Mouse (Mus musculus): ENCODE measurements around the gene Mlf2. TPM values are rescaled to one million over a fixed set of nuclear protein-coding genes. Genes with fewer than 3 reads are reported as not detected.

Mlf2 gene
- polyA plus RNA-seq, 1 experiment from 2014 or later = 401 TPM

GRCm38 (mm10) chr6:124937493-124937892 lies 6.3 kb downstream of the Mlf2 start:
- Histone ChIP-seq H3K9me3 (ENCODE audit: low read depth, low read length) (no peaks in the 10 kb centered on the region), H3K9ac (no peak overlapping the region), H3K27me3 (ENCODE audit: insufficient read depth, low read length) (no peaks in the 10 kb centered on the region), H3K4me1 (ENCODE audit: insufficient read depth) (peaks cover 5% of the 10 kb centered on the region), H3K27ac (ENCODE audit: low read depth) (no peak overlapping the region), H3K4me2 (no peak overlapping the region), H3K4me3 (ENCODE audit: low read depth, low read length) (no peak overlapping the region), H3K36me3 (ENCODE audit: insufficient read depth) (peaks cover 69% of the 10 kb centered on the region)
- no peak for TF ChIP-seq CTCF (IDR thresholded peaks at IDR 0.05; ENCODE audit: low read depth)
- 65% methylated on average over 2 of the region's 2 CpGs for WGBS
- no peak for DNase-seq
- ATAC-seq (ENCODE audit: insufficient read depth) = no peak

- no peaks in the 10 kb centered on the region for H3K27me3 ChIP-seq (ENCODE audit: insufficient read depth, low read length)
- no peak overlapping the region for H3K9ac ChIP-seq
- H3K36me3 ChIP-seq (ENCODE audit: insufficient read depth) = peaks cover 60% of the 10 kb centered on the region
- no peaks in the 10 kb centered on the region for H3K4me1 ChIP-seq (ENCODE audit: insufficient read depth)
- ATAC-seq (ENCODE audit: insufficient read depth) = no peak; the same call in 1 of the 2 replicates
- no peak overlapping the region for H3K27ac ChIP-seq (ENCODE audit: low read depth)
- DNase-seq = no peak
- no peaks in the 10 kb centered on the region for H3K9me3 ChIP-seq (ENCODE audit: low read depth, low read length)
- 88% methylated on average over 7 of the region's 7 CpGs for WGBS
- TF ChIP-seq CTCF (IDR thresholded peaks at IDR 0.05; ENCODE audit: low read depth) = no peak
- no peak overlapping the region for H3K4me3 ChIP-seq (ENCODE audit: low read depth, low read length)
- no peak overlapping the region for H3K4me2 ChIP-seq
Measured at GRCm38 (mm10) chr6:124938554-124938953, 7.4 kb downstream of the Mlf2 start.

GRCm38 (mm10) chr6:124941679-124942078 lies 10.5 kb downstream of the Mlf2 start:
- no peak overlapping the region for H3K9ac ChIP-seq
- TF ChIP-seq CTCF (IDR thresholded peaks at IDR 0.05; ENCODE audit: low read depth) = no peak
- no peak overlapping the region for H3K4me3 ChIP-seq (ENCODE audit: low read depth, low read length)

GRCm38 (mm10) chr6:124943526-124943925 lies 12.3 kb downstream of the Mlf2 start:
- Histone ChIP-seq H3K9me3 (ENCODE audit: low read depth, low read length) (no peaks in the 10 kb centered on the region), H3K4me1 (ENCODE audit: insufficient read depth) (no peaks in the 10 kb centered on the region), H3K27me3 (ENCODE audit: insufficient read depth, low read length) (no peaks in the 10 kb centered on the region), H3K27ac (ENCODE audit: low read depth) (no peak overlapping the region), H3K36me3 (ENCODE audit: insufficient read depth) (peaks cover 13% of the 10 kb centered on the region), H3K4me3 (ENCODE audit: low read depth, low read length) (no peak overlapping the region), H3K9ac (no peak overlapping the region), H3K4me2 (no peak overlapping the region)
- 90% methylated on average over 3 of the region's 3 CpGs for WGBS
- TF ChIP-seq CTCF (IDR thresholded peaks at IDR 0.05; ENCODE audit: low read depth) = no peak
- no peak for ATAC-seq (ENCODE audit: insufficient read depth)
- DNase-seq = no peak

More at GRCm38 (mm10) chr6:124941679-124942078, 10.5 kb downstream of the Mlf2 start:
- DNase-seq (no peak), ATAC-seq (ENCODE audit: insufficient read depth) (no peak)
- peaks cover 28% of the 10 kb centered on the region for H3K36me3 ChIP-seq (ENCODE audit: insufficient read depth)
- 88% methylated on average over 1 of the region's 1 CpGs for WGBS
- H3K9me3 ChIP-seq (ENCODE audit: low read depth, low read length) = no peaks in the 10 kb centered on the region
- no peak overlapping the region for H3K27ac ChIP-seq (ENCODE audit: low read depth)
- no peaks in the 10 kb centered on the region for H3K27me3 ChIP-seq (ENCODE audit: insufficient read depth, low read length)
- no peaks in the 10 kb centered on the region for H3K4me1 ChIP-seq (ENCODE audit: insufficient read depth)
- no peak overlapping the region for H3K4me2 ChIP-seq

GRCm38 (mm10) chr6:124953991-124954715 lies 23.0 kb downstream of the Mlf2 start:
- H3K4me3 ChIP-seq (ENCODE audit: low read depth, low read length) = no peak overlapping the region
- TF ChIP-seq CTCF (IDR thresholded peaks at IDR 0.05; ENCODE audit: low read depth) = no peak
- no peak overlapping the region for H3K27ac ChIP-seq (ENCODE audit: low read depth)
- H3K9me3 ChIP-seq (ENCODE audit: low read depth, low read length) = no peaks in the 10 kb centered on the region
- H3K4me1 ChIP-seq (ENCODE audit: insufficient read depth) = no peaks in the 10 kb centered on the region
- 88% methylated on average over 2 of the region's 2 CpGs for WGBS
- peaks cover 25% of the 10 kb centered on the region for H3K36me3 ChIP-seq (ENCODE audit: insufficient read depth)
- ATAC-seq (ENCODE audit: insufficient read depth) (peak; percentile 28; the same call in 1 of the 2 replicates), DNase-seq (no peak)
- no peak overlapping the region for H3K9ac ChIP-seq
- H3K27me3 ChIP-seq (ENCODE audit: insufficient read depth, low read length) = no peaks in the 10 kb centered on the region
- no peak overlapping the region for H3K4me2 ChIP-seq

- H3K4me1 ChIP-seq (ENCODE audit: insufficient read depth) = no peaks in the 10 kb centered on the region
- WGBS = 90% methylated on average over 4 of the region's 4 CpGs
- no peak overlapping the region for H3K27ac ChIP-seq (ENCODE audit: low read depth)
- no peak overlapping the region for H3K4me3 ChIP-seq (ENCODE audit: low read depth, low read length)
- TF ChIP-seq CTCF (IDR thresholded peaks at IDR 0.05; ENCODE audit: low read depth) = no peak
- H3K9ac ChIP-seq = no peak overlapping the region
- DNase-seq (no peak), ATAC-seq (ENCODE audit: insufficient read depth) (no peak; the same call in 1 of the 2 replicates)
- H3K27me3 ChIP-seq (ENCODE audit: insufficient read depth, low read length) = no peaks in the 10 kb centered on the region
- no peak overlapping the region for H3K4me2 ChIP-seq
- no peaks in the 10 kb centered on the region for H3K9me3 ChIP-seq (ENCODE audit: low read depth, low read length)
- H3K36me3 ChIP-seq (ENCODE audit: insufficient read depth) = peaks cover 36% of the 10 kb centered on the region
Measured at GRCm38 (mm10) chr6:124955212-124955611, 24.0 kb downstream of the Mlf2 start.

- Histone ChIP-seq H3K4me3 (ENCODE audit: low read depth, low read length) (no peak overlapping the region), H3K9me3 (ENCODE audit: low read depth, low read length) (no peaks in the 10 kb centered on the region), H3K4me1 (ENCODE audit: insufficient read depth) (no peaks in the 10 kb centered on the region), H3K4me2 (no peak overlapping the region), H3K9ac (no peak overlapping the region), H3K36me3 (ENCODE audit: insufficient read depth) (peaks cover 57% of the 10 kb centered on the region), H3K27ac (ENCODE audit: low read depth) (no peak overlapping the region), H3K27me3 (ENCODE audit: insufficient read depth, low read length) (no peaks in the 10 kb centered on the region)
- no peak for TF ChIP-seq CTCF (IDR thresholded peaks at IDR 0.05; ENCODE audit: low read depth)
- 82% methylated on average over 3 of the region's 3 CpGs for WGBS
- no peak for ATAC-seq (ENCODE audit: insufficient read depth)
- DNase-seq = no peak
Measured at GRCm38 (mm10) chr6:124958127-124958526, 26.9 kb downstream of the Mlf2 start.

Measured in lung, embryonic 14.5 days (tissue).